Mouse (Mus musculus) spleen, adult 2 months (tissue): ENCODE results near the gene Sbno2.

Source experiments
- CTCF ChIP-seq: fragments of 200-500 bp; IDR thresholded peaks from 2 replicates; pipeline ENCODE4 v1.5.1; 2011; ENCODE audit warnings: mild to moderate bottlenecking, inconsistent platforms; ENCODE audit not compliant: insufficient read depth, insufficient read length, insufficient replicate concordance; ENCODE audit errors: extremely low read depth
- POLR2A ChIP-seq: fragments of 200-500 bp; IDR thresholded peaks from 2 replicates; pipeline ENCODE4 v1.6.1; 2011; ENCODE audit warnings: low read depth, low read length, inconsistent platforms

DNA sequence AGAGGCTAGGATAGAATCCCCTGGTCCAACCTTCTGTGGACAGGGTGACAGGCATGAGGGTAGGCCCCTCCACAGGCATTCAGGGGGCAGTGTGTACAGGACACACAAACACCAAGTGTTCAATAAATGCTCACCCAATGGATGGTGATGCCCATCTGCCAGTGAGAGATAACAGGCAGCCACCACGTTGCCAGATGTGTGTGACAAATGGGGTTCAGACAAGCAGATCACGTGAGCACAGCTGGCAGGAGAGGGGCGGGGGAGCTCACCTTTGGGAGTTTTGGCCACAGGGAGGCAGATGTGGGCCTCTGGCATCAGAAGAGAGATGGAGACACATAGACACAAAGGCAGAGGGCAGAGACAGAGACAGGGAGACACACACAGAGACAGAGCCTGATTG is 24.3 kb downstream of the Sbno2 start:
- TF ChIP-seq CTCF (no peak), POLR2A (no peak)
